Mouse (Mus musculus) urinary bladder, postnatal 14 days (tissue): ENCODE data around the gene Tmprss9.

Source experiments
- DNase-seq: peaks from one replicate; pipeline ENCODE4 v3.0.0; 2021; ENCODE audit warnings: low spot score

The Tmprss9 gene

GRCm38 (mm10) chr10:80843087-80843930, 28.3 kb upstream of the Tmprss9 start:
- no peak for DNase-seq

GRCm38 (mm10) chr10:80843931-80844547, 27.6 kb upstream of the Tmprss9 start, which contains the start of gene Lingo3:
Lingo3 (minus strand) TSS chr10:80844039.
- DNase-seq: no peak

DNA sequence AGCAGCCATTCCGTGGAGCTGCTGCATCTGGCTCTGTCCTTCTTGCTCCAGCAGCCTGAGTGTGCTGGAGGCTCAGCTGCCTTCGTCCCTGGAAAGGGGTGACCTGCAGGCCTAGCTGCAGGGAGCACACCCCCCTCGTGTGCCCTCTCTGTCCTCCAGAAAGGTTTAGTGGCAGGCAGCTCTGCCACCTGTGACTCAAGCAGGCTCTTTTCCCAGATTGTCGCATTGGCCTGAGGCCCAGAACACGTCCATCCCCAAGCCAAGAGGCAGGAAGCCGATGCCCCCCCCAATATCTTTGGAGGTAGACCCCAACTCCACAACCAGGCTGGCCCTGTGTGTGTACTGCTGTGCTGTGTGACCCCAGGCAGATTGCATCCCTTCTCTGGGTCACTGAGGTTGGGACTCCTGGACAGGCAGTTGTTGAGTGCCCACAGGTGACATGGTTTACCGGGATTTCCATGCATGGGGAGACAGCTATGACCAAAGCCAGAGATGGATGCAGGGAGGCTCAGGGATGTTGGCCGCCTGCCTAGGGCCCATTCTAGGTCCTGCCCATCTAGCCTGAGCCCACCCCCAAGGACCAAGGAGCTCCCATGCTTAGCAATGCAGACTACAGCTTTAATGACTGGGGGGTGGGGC, 26.5 kb upstream of the Tmprss9 start:
- DNase-seq: no peak

- no peak for DNase-seq
These were observed 25.9 kb upstream of the Tmprss9 start for GRCm38 (mm10) chr10:80845732-80846131.

DNA sequence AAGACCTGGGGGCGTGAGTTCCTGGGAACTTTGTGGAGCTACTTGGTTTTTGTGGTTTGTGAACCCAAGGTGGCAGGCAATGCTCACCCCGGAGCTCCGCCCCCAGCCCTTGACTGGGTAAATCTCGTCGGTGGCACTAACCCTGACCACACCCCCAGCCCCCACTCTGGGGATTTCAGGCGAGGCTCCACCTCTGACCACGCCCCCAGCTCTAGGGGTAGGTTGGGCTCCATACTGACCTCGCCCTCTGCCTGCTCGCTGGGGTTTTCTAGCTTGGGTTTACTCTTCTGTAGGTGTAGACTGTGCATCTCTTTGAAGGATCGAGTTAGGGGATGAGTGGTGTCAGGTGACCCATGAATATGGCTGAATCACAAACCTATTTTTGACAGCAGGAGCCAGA, 23.1 kb upstream of the Tmprss9 start:
- DNase-seq: peak; percentile 35

DNA sequence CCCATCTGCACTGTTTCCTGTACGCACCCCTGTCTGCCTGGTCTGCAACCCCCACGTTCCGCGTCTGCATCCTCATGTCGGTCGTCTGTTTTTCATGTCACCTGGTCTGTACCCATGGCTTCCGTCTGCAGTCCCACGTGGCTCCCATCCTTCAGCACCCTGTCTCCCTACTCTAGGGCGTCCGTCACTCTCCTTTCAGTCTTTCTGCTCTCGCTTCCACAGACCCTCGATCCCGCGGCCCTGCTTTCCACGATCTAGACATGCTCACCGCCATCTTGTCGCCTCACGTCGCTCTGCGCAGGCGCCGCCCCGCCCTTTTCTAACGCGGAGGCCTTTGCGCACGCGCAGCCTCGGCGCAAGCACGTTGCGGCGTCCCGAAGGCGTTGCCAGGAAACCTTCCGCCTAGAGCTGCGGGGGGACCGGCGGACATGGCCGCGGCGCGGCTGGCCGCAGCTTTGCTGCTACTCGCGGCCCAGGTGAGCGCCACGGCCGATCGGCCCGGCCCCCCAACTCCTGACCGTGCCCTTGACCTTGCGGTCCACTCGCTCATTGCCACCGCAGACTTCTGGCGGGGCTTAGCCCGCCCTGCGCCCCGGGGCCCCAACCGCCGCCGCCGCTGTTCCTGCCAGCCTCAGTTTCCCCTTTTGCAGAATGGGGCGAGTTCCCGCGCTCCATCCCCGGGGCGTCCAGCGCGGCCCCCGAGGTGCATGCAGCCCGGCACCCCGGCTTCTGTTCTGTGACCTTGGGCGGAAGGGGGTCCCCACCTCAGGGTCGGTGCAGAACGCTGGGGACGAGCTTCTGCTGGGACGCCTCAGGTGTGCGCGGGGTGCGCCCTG, 16.5 kb upstream of the Tmprss9 start, which contains the start of the genes Lsm7 and Sppl2b:
Lsm7 (minus strand) TSS at position 297 of the 836 bp plus-strand sequence.
Sppl2b (plus strand) TSS at position 363 of the 836 bp plus-strand sequence.
- peak; percentile 97 for DNase-seq

- no peak for DNase-seq
These were observed 15.9 kb upstream of the Tmprss9 start for GRCm38 (mm10) chr10:80855749-80856073.

GRCm38 (mm10) chr10:80856267-80856666, 15.4 kb upstream of the Tmprss9 start:
- DNase-seq: no peak

- DNase-seq: no peak
These were observed 14.7 kb upstream of the Tmprss9 start for GRCm38 (mm10) chr10:80856908-80857307.

- DNase-seq: no peak
These were observed 14.3 kb upstream of the Tmprss9 start for GRCm38 (mm10) chr10:80857386-80857785.

- DNase-seq: no peak
These were observed 13.8 kb upstream of the Tmprss9 start for GRCm38 (mm10) chr10:80857848-80858247.

- DNase-seq: no peak
These were observed 13.2 kb upstream of the Tmprss9 start for GRCm38 (mm10) chr10:80858350-80858935.

DNA sequence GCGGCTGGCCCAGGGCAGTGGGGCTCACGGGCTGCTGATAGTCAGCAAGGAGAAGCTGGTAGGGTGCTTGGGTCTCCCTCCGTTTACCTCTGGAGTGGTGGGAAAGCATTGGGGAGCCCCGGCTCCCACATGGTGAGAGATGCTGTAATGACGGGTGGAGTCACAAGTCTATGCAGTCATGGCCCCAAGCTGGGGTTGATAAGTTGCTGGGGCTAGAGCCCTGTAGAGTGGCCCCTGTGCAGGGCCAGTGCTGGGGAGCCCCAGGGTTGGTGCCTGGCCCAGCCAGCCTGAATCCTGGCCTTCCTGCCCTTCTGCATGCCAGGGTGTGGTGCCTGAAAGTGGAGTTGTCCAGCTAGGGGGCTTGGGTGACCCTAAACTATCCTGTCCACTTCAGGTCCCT, 9.3 kb upstream of the Tmprss9 start:
- no peak for DNase-seq

DNA sequence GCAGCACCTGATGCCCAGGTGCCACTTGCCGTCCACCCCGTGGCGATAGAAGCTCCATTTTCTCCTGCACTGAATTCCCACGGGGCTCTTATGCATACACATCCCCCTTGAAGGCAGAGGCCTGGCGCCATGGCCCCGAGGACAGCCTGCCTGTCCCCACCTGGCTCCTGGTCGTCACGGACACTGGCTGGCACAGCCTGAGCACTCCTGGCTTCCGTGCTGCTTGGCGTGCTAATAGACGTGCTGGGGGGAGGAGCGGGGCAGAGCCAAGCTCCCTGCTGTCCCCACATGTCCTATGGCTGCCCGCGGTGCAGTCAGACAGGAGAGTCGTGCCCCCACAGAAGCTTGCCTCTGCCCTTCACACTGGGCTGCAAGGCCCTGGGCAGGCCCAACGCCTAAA, 7.2 kb upstream of the Tmprss9 start:
- DNase-seq: no peak

- DNase-seq: no peak
These were observed 655 bp upstream of the Tmprss9 start for GRCm38 (mm10) chr10:80870993-80871392.

DNA sequence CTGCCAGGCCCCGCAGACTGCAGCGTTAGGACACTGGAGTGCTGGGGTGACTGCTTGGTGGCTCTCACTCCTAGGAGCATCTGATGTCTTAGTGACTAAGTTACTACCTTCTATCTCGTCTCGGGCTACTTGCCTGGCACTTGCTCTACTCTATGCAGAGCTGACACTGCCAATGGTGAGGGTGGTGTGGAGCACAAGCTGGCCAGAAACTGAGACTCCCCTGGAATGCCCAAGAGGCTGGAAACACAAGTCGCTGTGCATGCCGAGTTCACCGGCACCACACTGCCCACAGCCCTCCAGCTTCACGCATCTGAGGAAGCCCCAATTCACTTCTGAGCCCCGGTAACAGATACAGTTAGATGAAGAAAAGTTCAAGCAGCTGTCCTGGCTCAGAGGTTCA, 2.4 kb downstream of the Tmprss9 start:
- no peak for DNase-seq

DNA sequence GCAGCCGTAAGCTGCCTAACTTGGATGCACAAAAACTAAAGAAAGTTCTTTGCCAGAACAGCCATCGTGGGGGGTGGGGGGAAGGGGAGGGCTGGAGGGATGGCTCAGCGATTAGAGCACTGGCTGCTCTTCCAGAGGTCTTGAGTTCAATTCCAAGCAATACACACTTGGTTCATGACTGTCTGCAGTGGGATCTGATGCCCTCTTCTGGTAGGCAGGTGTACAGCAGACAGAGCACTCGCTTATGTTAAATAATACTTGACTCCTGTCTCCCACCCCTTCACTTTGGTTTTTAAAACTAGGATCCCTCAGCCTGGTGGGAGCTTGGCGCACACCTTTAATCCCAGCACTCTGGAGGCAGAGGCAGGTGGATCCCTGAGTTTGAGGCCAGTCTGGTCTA, 4.4 kb downstream of the Tmprss9 start:
- DNase-seq: peak; percentile 54

- no peak for DNase-seq
These were observed 4.9 kb downstream of the Tmprss9 start for GRCm38 (mm10) chr10:80876594-80876993.

- DNase-seq: peak; percentile 54
These were observed 8.5 kb downstream of the Tmprss9 start for GRCm38 (mm10) chr10:80880131-80880641.

- DNase-seq: no peak
These were observed 9.3 kb downstream of the Tmprss9 start for GRCm38 (mm10) chr10:80880901-80881300.

GRCm38 (mm10) chr10:80881301-80881700, 9.7 kb downstream of the Tmprss9 start:
- DNase-seq: peak; percentile 74
